Mouse (Mus musculus): ENCODE measurements around the gene Tmod2. TPM values are rescaled to one million over a fixed set of nuclear protein-coding genes. Genes with fewer than 3 reads are reported as not detected.
"Not testable (repeated sequence)": the region's sequence is repeated elsewhere in the genome, so short reads cannot be mapped to it uniquely, and the experiment has no call there.

Gene Tmod2
- polyA plus RNA-seq, 1 experiment: 7.6 TPM

- no peak for DNase-seq
- peaks cover 15% of the 10 kb centered on the region for H3K4me1 ChIP-seq (ENCODE audit: control insufficient read depth, insufficient read depth, low read length)
- no peak for TF ChIP-seq CTCF (IDR thresholded peaks at IDR 0.05; ENCODE audit: insufficient read depth, low read length)
- no peak for TF ChIP-seq POLR2A (IDR thresholded peaks at IDR 0.05; ENCODE audit: borderline replicate concordance, extremely low read depth, low read depth, low read length)
- 41% methylated on average over 8 of the region's 8 CpGs for WGBS
- H3K4me3 ChIP-seq (replicated peaks; ENCODE audit: extremely low read depth, low read depth, low read length): no peak overlapping the region
Measured at GRCm38 (mm10) chr9:75630823-75631454, 19.8 kb upstream of the Tmod2 start.

GRCm38 (mm10) chr9:75626308-75626604, 15.1 kb upstream of the Tmod2 start:
- peak overlapping the region; percentile 84 for H3K4me3 ChIP-seq (replicated peaks; ENCODE audit: extremely low read depth, low read depth, low read length)
- WGBS: 1% methylated on average over 14 of the region's 14 CpGs
- DNase-seq: no peak
- TF ChIP-seq POLR2A (IDR thresholded peaks at IDR 0.05; ENCODE audit: borderline replicate concordance, extremely low read depth, low read depth, low read length) (0 out of 2 replicates have a peak, but pooled peaks have one; percentile 7), CTCF (IDR thresholded peaks at IDR 0.05; ENCODE audit: insufficient read depth, low read length) (no peak)
- peaks cover 12% of the 10 kb centered on the region for H3K4me1 ChIP-seq (ENCODE audit: control insufficient read depth, insufficient read depth, low read length)

GRCm38 (mm10) chr9:75625556-75626307, 14.6 kb upstream of the Tmod2 start, which contains the start of gene Lysmd2:
Gene Lysmd2, plus strand, starts transcription at chr9:75625741.
- Histone ChIP-seq H3K4me1 (ENCODE audit: control insufficient read depth, insufficient read depth, low read length) (peaks cover 8% of the 10 kb centered on the region), H3K4me3 (replicated peaks; ENCODE audit: extremely low read depth, low read depth, low read length) (peak within 1 kb of the TSS; percentile 84)
- peak; percentile 47 for DNase-seq
- 1% methylated on average over 86 of the region's 94 CpGs for WGBS
- TF ChIP-seq CTCF (IDR thresholded peaks at IDR 0.05; ENCODE audit: insufficient read depth, low read length) (no peak), POLR2A (IDR thresholded peaks at IDR 0.05; ENCODE audit: borderline replicate concordance, extremely low read depth, low read depth, low read length) (peak; percentile 29; the same call in 1 of the 2 replicates)

GRCm38 (mm10) chr9:75624983-75625555, 13.9 kb upstream of the Tmod2 start:
- H3K4me3 ChIP-seq (replicated peaks; ENCODE audit: extremely low read depth, low read depth, low read length): peak overlapping the region; percentile 84
- 18% methylated on average over 18 of the region's 18 CpGs for WGBS
- H3K4me1 ChIP-seq (ENCODE audit: control insufficient read depth, insufficient read depth, low read length): peaks cover 6% of the 10 kb centered on the region
- TF ChIP-seq CTCF (IDR thresholded peaks at IDR 0.05; ENCODE audit: insufficient read depth, low read length): no peak
- no peak for TF ChIP-seq POLR2A (IDR thresholded peaks at IDR 0.05; ENCODE audit: borderline replicate concordance, extremely low read depth, low read depth, low read length)
- DNase-seq: no peak

- no peak for TF ChIP-seq POLR2A (IDR thresholded peaks at IDR 0.05; ENCODE audit: borderline replicate concordance, extremely low read depth, low read depth, low read length)
- TF ChIP-seq CTCF (IDR thresholded peaks at IDR 0.05; ENCODE audit: insufficient read depth, low read length): no peak
- WGBS: 55% methylated on average over 3 of the region's 3 CpGs
- H3K4me1 ChIP-seq (ENCODE audit: control insufficient read depth, insufficient read depth, low read length): peaks cover 2% of the 10 kb centered on the region
- DNase-seq: no peak
- no peak overlapping the region for H3K4me3 ChIP-seq (replicated peaks; ENCODE audit: extremely low read depth, low read depth, low read length)
Measured at GRCm38 (mm10) chr9:75621428-75621827, 10.3 kb upstream of the Tmod2 start.

- not testable (repeated sequence) for DNase-seq; H3K4me3 ChIP-seq (replicated peaks; ENCODE audit: extremely low read depth, low read depth, low read length); H3K4me1 ChIP-seq (ENCODE audit: control insufficient read depth, insufficient read depth, low read length)
- 95% methylated on average over 2 of the region's 2 CpGs for WGBS
Measured at GRCm38 (mm10) chr9:75619761-75620160, 8.6 kb upstream of the Tmod2 start.

- no peak for TF ChIP-seq POLR2A (IDR thresholded peaks at IDR 0.05; ENCODE audit: borderline replicate concordance, extremely low read depth, low read depth, low read length)
- TF ChIP-seq CTCF (IDR thresholded peaks at IDR 0.05; ENCODE audit: insufficient read depth, low read length): no peak
- 86% methylated on average over 6 of the region's 6 CpGs for WGBS
- H3K4me3 ChIP-seq (replicated peaks; ENCODE audit: extremely low read depth, low read depth, low read length): no peak overlapping the region
- peaks cover 2% of the 10 kb centered on the region; the same call in 1 of the 2 replicates for H3K4me1 ChIP-seq (ENCODE audit: control insufficient read depth, insufficient read depth, low read length)
- no peak for DNase-seq
Measured at GRCm38 (mm10) chr9:75618836-75619400, 7.8 kb upstream of the Tmod2 start.

GRCm38 (mm10) chr9:75616560-75616959, 5.4 kb upstream of the Tmod2 start:
- no peak overlapping the region for H3K4me3 ChIP-seq (replicated peaks; ENCODE audit: extremely low read depth, low read depth, low read length)
- DNase-seq: no peak
- 60% methylated on average over 3 of the region's 3 CpGs for WGBS
- no peaks in the 10 kb centered on the region for H3K4me1 ChIP-seq (ENCODE audit: control insufficient read depth, insufficient read depth, low read length)
- TF ChIP-seq POLR2A (IDR thresholded peaks at IDR 0.05; ENCODE audit: borderline replicate concordance, extremely low read depth, low read depth, low read length) (no peak), CTCF (IDR thresholded peaks at IDR 0.05; ENCODE audit: insufficient read depth, low read length) (no peak)

- no peak overlapping the region for H3K4me3 ChIP-seq (replicated peaks; ENCODE audit: extremely low read depth, low read depth, low read length)
- H3K4me1 ChIP-seq (ENCODE audit: control insufficient read depth, insufficient read depth, low read length): no peaks in the 10 kb centered on the region
- WGBS: 35% methylated on average over 16 of the region's 16 CpGs
- no peak for DNase-seq
- TF ChIP-seq POLR2A (IDR thresholded peaks at IDR 0.05; ENCODE audit: borderline replicate concordance, extremely low read depth, low read depth, low read length): no peak
Measured at GRCm38 (mm10) chr9:75609965-75610364, 1.2 kb downstream of the Tmod2 start.

All from lung, adult 2 months (tissue).